Mouse (Mus musculus) left cerebral cortex, postnatal 36 days (tissue): ENCODE measurements at regions not wholly inside any gene's neighbourhood (a gene's known extent, or its start where the extent isn't known, plus 50 kb on each side); places are given as distances from the start of the nearest gene placed in this dataset.

ENCODE experiments used
- DNase-seq, 2 experiments: peaks; one replicate each; pipeline ENCODE4 v3.0.0; 2021 to 2022; ENCODE audit warnings: low spot score in 2 of 2, mixed read lengths in 1 of 2
- intact Hi-C: fragments of 180-260 bp; cut with DNase I; formaldehyde crosslinking; loops from one replicate; pipeline ENCODE4 v1.15.1; 2025

DNA sequence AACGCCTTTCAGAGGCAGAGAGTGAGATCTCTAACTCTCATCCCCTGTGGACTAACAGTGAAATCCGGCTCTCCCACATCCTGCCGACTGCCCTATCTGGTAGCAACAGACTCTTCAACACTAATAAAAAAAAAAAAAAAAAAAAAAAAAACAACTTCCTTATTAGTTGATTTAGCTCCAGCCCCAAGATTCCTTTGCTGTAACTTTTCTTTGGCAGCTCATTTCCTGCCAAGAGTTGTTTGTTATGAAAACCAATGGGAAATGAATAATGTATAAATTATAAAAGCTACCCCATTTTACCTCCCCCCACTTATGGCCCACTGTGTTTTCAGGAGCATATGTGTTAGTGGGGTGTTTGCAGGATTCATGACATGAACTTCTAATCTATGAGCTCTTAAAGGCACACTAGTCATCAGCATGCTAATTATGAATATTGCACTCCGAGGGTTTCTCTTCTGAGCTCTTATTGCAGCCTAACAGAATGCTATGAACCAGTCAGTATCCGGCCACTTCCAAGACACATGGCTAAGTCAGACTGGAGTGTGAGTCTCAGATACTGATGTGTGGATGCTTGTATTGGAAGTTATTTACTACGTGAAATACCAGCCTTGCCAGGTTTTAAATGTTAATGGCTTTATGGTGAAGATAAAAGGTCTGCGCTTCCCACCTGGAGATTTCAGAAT lies 84.8 kb upstream of the Fam19a1 start:
- no peak for DNase-seq
- intact Hi-C loops: no loop called here

DNA sequence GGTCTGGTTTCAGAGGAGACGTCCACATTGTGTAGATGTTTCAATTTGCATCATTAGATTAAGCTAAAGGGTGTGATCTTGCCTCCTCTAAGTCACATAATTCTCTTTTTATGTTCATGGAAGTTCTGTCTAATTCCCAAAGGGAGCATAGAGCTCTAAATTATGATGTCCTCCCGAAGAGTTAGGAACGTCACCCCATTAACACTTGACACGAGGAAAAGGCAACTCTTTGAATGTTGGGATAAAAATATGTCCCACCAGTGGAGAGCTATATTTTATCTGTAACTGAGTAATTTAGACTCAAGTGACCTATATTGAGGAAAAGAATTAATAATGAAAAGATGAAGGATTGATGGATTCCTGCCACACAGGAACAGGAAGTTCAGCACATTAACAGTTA lies 69.2 kb upstream of the Fam19a1 start:
- DNase-seq: no peak
- intact Hi-C loops: no loop called here

DNA sequence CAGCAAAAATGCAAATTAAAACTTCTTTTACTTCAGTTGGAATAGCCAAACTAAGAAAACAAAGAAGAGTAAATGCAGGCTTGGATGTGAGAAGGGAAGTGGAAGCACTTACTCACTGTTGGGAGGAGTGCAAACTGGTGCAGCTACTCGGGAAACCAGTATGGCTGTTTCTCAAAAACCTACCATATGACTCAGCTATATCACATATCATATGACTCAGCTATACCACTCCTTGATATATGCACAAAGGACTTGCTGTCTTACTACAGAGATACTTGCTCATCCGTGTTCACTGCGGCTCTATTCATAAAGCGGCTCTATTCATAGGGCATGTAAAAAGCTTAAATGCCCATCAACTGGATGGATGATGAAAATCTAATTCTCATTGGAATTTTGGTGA lies 59.5 kb upstream of the Fam19a1 start:
- DNase-seq: no peak
- intact Hi-C loops: no loop called here

DNA sequence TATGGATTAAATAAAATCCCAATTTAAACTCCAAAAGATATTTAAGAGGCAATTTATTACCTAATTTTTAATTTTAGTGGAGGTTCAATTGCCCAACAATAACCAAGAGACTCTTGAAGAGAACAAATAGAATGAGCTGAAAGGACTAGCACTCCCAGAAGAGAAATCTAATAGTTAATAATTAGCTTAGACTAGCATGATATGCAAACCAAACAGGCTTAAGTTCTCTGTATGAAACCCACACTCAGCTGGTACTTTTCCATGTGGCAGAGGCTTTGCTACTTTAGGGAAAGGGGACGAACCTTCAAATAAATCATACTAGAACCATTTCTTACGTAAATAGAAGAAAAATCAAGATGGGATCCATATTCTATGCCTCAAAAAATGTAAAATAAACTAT lies 55.9 kb upstream of the Fam19a1 start:
- intact Hi-C loops: no loop called here
- DNase-seq: no peak

DNA sequence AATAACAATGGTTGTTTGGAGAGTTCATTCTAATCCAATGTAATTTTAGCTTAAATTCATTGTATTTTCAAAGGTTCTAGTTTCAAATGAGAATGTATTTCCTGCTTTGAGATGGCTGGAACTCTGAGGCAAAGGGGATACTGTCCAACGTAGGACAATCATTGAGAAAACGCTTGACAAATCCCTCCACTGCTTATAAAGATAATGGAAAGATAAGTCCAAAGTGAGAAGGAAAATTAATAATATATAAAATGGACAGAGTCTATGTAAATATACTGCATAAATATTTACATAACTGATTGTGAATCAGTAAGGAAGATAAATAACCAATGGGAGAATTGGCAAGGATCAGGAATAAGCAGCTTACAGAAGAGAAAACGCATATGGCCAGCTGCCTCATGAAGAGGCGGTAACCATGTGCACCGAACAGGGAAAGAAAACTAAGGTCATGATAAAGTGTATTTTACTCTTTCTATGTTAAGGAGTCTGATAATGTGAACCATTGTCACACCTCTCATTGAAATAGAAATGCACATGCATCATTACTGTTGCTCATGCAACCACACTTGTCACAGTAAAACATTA lies 55.3 kb upstream of the Fam19a1 start:
- intact Hi-C loops: no loop called here
- no peak for DNase-seq

DNA sequence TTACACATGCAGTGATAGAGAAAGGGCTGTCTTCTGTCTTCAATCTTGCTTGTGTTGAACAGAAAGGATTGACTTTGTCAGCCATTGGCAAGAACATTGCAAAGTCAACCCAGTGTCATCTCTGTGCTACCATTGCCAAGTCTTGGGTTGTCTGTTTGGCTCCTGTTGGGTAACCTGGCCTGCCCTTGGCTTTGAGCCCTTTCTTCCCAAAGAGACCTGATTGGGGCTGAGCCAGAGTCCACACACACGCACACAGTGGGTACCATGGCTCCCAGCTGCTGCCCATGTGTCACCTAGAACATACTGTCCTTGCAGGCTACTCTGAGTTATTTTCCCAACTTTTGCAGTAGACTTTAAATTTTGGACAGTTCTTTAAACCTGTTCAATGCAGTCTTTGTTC lies 51.0 kb upstream of the Fam19a1 start:
- intact Hi-C loops: no loop called here
- DNase-seq: no peak
